Mouse (Mus musculus) erythroid progenitor cell, adult 5-6 weeks (primary cell): ENCODE results near the gene Mre11a. TPM values are rescaled to one million over a fixed set of nuclear protein-coding genes. Genes with fewer than 3 reads are reported as not detected.

ENCODE experiments used
- ATAC-seq: replicated peaks from 2 replicates; pipeline ENCODE4 v1.8.0; 2016; ENCODE audit warnings: moderate number of reproducible peaks, mild to moderate bottlenecking, moderate TSS enrichment, inconsistent platforms; ENCODE audit not compliant: poor library complexity, low FRiP score, severe bottlenecking
- total RNA-seq, 2 experiments: library from RNA; stranded (forward) in 1 of 2; stranded (reverse) in 1 of 2; fragments of 150-400 nt in 1 of 2; fragments of 186-747, 209-891 nt in 1 of 2; gene quantifications; 2 replicates each; pipeline versions ENCODE4 v1.2.3 to v1.2.4; 2015 to 2017; ENCODE audit warnings: low replicate concordance in 2 of 2

The Mre11a gene
- total RNA-seq, 2 experiments from 2014 or later: 10.9 to 27.0 TPM

GRCm38 (mm10) chr9:14806786-14807185, 22.3 kb downstream of the Mre11a start:
- no peak for ATAC-seq

- ATAC-seq: no peak
Observed at GRCm38 (mm10) chr9:14810111-14810510, 25.7 kb downstream of the Mre11a start.

DNA sequence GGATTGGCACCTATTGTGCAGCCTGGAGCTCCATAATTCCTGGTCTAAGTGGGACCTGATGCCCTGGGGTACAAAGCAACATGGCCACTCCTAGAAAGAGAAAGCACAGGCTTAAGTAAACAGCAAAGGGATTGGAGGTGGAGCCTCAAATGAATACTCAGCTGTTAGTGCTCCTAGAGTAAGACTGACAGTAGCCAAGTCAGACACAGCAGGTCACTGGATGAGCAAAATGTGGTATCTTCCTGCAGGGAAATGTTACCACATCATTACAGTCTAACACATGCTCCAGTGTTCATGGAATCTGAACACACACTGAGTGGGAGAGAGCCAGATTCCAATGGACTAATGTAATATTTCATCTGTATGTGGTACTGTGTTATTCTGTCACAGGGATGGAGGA, 36.9 kb downstream of the Mre11a start:
- no peak for ATAC-seq

GRCm38 (mm10) chr9:14824840-14825239, 40.4 kb downstream of the Mre11a start:
- no peak for ATAC-seq

GRCm38 (mm10) chr9:14827875-14828274, 43.4 kb downstream of the Mre11a start:
- ATAC-seq: no peak

DNA sequence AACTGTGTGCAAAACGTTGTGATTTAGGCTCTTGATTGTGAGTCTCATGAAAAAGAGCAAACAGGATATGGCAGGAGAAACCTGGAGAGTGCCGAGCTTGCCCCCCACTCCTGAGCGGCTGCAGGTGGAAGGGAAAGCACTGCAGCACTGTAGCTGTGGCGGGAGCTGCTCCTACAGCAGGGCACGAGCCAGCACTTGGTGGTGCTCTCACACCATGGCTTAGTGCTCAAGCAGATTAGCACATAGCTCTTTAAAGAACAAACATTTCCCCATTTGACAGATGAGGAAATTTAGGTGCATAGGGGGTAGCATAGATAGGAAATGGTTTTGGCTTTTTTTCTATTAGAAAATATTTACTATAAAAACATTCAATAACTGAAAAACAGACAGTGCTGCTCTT, 47.6 kb downstream of the Mre11a start:
- ATAC-seq: no peak

GRCm38 (mm10) chr9:14835335-14836075, 51.1 kb downstream of the Mre11a start:
- ATAC-seq: no peak

DNA sequence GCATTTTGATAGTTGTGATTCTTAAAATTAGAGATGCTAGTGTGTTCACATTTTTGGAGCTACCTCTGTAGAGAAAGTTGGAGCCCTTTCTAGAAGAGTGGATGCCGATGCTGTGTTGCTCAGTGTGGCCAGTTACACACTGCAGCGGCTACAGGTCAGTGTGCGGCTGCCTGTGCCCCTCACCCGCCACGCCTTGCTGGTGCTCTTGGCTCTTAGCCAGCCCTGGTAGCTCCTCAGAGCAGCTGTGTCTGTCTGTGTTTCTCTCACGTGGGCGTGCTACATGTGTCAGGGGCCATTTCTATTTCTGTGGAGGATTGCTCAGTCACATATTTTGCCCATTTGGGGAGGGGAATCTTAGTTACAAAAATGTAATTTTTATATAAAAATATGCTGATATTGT, 55.1 kb downstream of the Mre11a start:
- ATAC-seq: no peak

- no peak for ATAC-seq
Observed at GRCm38 (mm10) chr9:14839970-14840369, 55.5 kb downstream of the Mre11a start.

- no peak for ATAC-seq
Observed at GRCm38 (mm10) chr9:14841878-14842761, 57.7 kb downstream of the Mre11a start.

- no peak for ATAC-seq
Observed at GRCm38 (mm10) chr9:14843311-14843857, 58.9 kb downstream of the Mre11a start.

DNA sequence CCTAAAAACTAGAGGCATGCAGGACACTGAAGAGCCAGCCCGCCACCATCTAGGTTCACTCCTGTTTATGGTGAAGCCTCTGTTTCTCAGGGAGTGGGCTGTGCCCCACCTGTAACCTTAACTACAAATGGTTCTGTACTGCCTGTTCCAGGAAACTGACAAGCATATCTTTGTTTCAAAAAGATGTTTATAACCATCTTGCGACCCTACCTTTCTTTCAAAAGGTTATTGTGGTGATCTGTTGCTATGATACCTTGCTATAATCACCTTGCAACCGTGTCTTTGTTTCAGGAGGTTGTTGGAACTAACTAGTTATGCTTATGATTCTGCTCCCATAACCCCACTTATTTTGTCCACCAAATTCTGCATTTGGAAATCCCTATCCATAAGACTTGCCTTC, 59.4 kb downstream of the Mre11a start:
- no peak for ATAC-seq

DNA sequence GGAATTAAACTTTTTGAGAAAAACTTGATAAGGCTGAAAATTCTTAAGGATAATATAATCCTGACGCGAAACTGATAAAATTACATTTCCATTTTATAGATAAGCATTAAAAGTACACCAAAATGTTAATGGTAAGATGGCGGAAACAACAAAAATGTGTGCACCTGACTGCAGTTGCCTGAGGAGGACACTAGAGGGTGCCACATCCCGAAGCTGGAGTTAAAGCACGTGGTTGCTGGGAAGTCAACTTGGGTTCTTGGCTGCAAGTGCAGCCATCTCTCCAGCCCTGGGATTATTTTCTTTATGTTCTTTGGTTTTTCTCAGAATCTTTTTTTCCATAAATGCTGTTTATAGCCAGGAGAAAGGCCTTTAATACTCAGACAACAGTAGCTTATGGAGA, 62.0 kb downstream of the Mre11a start:
- ATAC-seq: no peak

GRCm38 (mm10) chr9:14848267-14848935, 63.9 kb downstream of the Mre11a start:
- ATAC-seq: no peak

DNA sequence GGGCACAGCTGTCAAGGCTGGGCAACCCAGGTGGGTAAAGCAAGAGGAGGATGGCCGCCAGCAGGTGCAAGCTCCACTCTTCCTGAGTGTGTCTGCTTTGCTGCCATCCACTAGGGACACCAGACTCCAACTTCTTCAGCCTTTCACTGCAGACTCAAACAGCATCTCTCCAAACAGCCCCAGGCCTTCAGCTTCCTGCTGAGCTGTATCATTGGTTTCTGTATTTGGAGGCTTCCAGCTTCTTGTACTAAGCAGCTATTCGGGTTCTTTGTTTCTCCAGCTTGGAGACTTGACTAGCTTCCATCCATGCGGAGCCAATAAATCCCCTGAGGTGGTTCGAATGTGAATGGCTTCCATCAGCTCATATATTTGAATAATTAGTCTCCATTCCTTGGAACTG, 70.1 kb downstream of the Mre11a start:
- no peak for ATAC-seq

GRCm38 (mm10) chr9:14856922-14857654, 72.6 kb downstream of the Mre11a start:
- no peak for ATAC-seq

GRCm38 (mm10) chr9:14858170-14858706, 73.8 kb downstream of the Mre11a start:
- no peak for ATAC-seq

DNA sequence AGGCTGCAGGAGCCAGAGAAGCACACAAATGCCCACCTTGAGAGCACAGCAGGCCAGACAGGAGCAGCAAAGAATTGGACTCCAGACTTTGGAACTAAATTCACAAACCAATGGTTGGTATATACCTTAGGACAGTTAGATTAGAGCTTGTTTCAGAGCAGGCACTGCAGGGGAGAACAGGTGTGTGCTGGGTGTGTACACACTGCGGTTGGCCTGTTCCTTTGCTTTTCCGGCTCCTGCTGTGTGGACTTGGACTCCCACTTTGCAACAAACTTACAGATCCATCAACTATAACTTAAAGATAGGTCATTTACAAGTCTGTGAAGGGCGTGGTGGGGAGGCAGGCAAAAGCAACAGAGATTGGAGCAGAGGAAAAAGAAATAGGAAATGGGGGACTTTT, 74.3 kb downstream of the Mre11a start:
- ATAC-seq: no peak

- no peak for ATAC-seq
Observed at GRCm38 (mm10) chr9:14859868-14860639, 75.6 kb downstream of the Mre11a start, which contains the start of gene Gpr83. Gpr83 (plus strand) TSS chr9:14860210.
